Mouse (Mus musculus) heart, embryonic 10.5 days (tissue): ENCODE measurements around the gene Il1f10. TPM values are rescaled to one million over a fixed set of nuclear protein-coding genes. Genes with fewer than 3 reads are reported as not detected.

Experiments
- DNase-seq: peaks from one replicate; pipeline ENCODE4 v3.0.0-alpha.2; 2017; ENCODE audit warnings: low spot score
- H3K27ac ChIP-seq: fragments of 300-500 bp; sonication (generic); 2 replicates; pipeline ENCODE4 v1.5.1; 2016; ENCODE audit warnings: mild to moderate bottlenecking
- H3K27me3 ChIP-seq: fragments of 300-500 bp; sonication (generic); 2 replicates; pipeline ENCODE4 v1.6.1; 2016; ENCODE audit warnings: mild to moderate bottlenecking; ENCODE audit not compliant: poor library complexity, insufficient read depth, severe bottlenecking
- H3K36me3 ChIP-seq: fragments of 300-500 bp; sonication (generic); 2 replicates; pipeline ENCODE4 v1.6.1; 2016; ENCODE audit warnings: mild to moderate bottlenecking, moderate library complexity
- H3K4me1 ChIP-seq: fragments of 300-500 bp; sonication (generic); 2 replicates; pipeline ENCODE4 v1.6.1; 2016; ENCODE audit warnings: mild to moderate bottlenecking
- H3K4me3 ChIP-seq: fragments of 300-500 bp; sonication (generic); 2 replicates; pipeline ENCODE4 v1.5.1; 2016; ENCODE audit warnings: mild to moderate bottlenecking, moderate library complexity
- H3K9me3 ChIP-seq: fragments of 300-500 bp; sonication (generic); 2 replicates; pipeline ENCODE4 v1.6.1; 2016; ENCODE audit warnings: mild to moderate bottlenecking, moderate library complexity
- WGBS: fragments of 180-500 bp; shearing (Covaris S2); methylation state at CpG from one replicate; pipeline ENCODE4 v1.1.7; 2016; 5-methylcytosine and 5-hydroxymethylcytosine counted together
- polyA plus RNA-seq: library from polyadenylated mRNA; unstranded; fragments of >200 nt; fragmentation: Nextera tagmentation; extraction: Ambion mirVana; gene quantifications from 2 replicates; pipeline ENCODE4 v1.2.1, GENCODE M21; 2016

The Il1f10 gene
- not detected in 2 replicates for polyA plus RNA-seq

DNA sequence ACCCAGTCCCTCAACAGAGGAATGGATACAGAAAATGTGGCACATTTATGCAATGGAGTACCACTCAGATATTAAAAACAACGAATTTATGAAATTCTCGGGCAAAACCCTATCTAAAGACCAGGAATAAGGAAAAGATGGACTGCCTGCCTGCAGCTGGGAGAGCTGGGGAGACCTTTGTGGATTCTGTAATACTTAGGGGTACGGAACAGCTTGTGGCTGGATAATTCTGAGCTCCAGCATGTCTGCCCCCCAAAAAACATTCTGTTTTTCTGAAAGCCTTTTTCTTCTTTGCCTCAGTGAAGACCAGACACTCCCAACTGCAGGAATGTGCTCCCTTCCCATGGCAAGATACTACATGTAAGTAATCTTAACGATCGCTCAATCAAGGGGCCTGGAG lies at the start of gene Il1f10:
Gene Il1f10 (plus strand): TSS at position 301 of the 400 bp plus-strand sequence.
- no peaks in the 10 kb centered on the region for H3K9me3 ChIP-seq
- no peaks in the 10 kb centered on the region for H3K4me1 ChIP-seq
- WGBS: 76% methylated on average over 5 of the region's 5 CpGs
- no peak within 1 kb of the TSS for H3K27ac ChIP-seq
- no peak for DNase-seq
- no peaks in the 10 kb centered on the region for H3K27me3 ChIP-seq
- H3K36me3 ChIP-seq: no peaks in the 10 kb centered on the region
- H3K4me3 ChIP-seq: no peak within 1 kb of the TSS

DNA sequence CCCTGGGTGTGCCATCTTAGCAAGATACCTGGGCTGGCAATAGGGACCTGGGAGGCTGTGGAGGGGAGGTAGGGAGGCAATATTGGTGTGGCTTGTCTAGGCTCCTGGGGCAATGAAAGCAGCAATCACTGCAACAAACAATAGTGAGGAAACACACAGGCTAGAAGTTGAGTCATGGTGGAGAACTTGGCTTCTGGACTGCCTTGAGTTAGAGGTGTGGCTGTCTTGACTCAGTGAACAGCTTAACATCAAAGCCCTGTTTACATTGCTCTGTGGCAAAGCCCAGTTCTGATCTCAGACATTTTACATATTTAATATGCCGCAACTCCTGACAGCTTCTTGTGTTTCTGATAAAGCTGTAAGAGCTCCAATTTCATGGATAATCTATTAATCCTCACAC lies 23.5 kb upstream of the Il1f10 start:
- Histone ChIP-seq H3K9me3 (no peaks in the 10 kb centered on the region), H3K27me3 (no peaks in the 10 kb centered on the region), H3K27ac (no peak overlapping the region), H3K4me1 (no peaks in the 10 kb centered on the region), H3K4me3 (no peak overlapping the region), H3K36me3 (no peaks in the 10 kb centered on the region)
- no peak for DNase-seq
- 89% methylated on average over 1 of the region's 1 CpGs for WGBS

DNA sequence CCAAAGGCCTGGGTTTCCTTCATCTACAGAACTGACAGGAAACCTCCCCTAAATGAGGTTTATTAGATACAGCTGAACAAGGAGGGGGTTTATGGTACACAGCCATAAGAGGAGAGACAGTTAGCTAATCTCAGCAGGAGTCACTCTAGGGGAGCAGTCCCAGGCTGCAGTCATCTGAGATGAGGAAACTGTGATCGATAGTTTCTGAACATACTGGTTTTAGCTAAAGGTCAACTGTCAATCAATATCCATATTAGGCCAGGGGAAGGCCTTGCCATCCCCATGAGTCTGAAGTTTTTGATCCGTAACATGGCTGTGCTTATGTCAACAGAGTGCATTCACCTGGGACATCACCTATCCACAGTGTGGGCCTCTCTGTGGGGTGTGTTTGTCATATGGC lies 17.4 kb upstream of the Il1f10 start:
- no peaks in the 10 kb centered on the region for H3K4me1 ChIP-seq
- no peaks in the 10 kb centered on the region for H3K36me3 ChIP-seq
- H3K27me3 ChIP-seq: no peaks in the 10 kb centered on the region
- no peaks in the 10 kb centered on the region for H3K9me3 ChIP-seq
- DNase-seq: no peak
- WGBS: 82% methylated on average over 2 of the region's 2 CpGs
- no peak overlapping the region for H3K4me3 ChIP-seq
- H3K27ac ChIP-seq: no peak overlapping the region

DNA sequence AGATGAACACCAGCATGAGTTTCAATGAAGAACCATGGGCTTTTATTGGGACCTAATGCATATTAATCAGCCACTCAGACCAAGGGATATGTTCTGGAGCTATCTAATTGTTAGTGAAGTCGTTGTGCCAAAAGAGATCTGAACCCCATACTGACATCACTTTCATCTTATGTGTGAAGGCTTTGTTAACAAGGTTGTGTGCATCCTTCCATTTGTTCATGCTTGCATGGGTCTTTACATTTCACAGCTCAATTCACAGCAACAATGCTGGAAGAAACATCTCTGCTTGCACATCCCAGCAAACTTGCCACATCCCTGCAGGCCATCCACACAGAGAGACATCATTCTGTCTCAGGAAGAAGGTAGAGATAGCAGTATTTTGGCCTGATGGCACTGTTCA lies 15.8 kb upstream of the Il1f10 start:
- no peaks in the 10 kb centered on the region for H3K36me3 ChIP-seq
- no peaks in the 10 kb centered on the region for H3K4me1 ChIP-seq
- no peak for DNase-seq
- no peaks in the 10 kb centered on the region for H3K27me3 ChIP-seq
- no peaks in the 10 kb centered on the region for H3K9me3 ChIP-seq
- no peak overlapping the region for H3K4me3 ChIP-seq
- no peak overlapping the region for H3K27ac ChIP-seq
- WGBS: 57% methylated on average over 1 of the region's 1 CpGs

DNA sequence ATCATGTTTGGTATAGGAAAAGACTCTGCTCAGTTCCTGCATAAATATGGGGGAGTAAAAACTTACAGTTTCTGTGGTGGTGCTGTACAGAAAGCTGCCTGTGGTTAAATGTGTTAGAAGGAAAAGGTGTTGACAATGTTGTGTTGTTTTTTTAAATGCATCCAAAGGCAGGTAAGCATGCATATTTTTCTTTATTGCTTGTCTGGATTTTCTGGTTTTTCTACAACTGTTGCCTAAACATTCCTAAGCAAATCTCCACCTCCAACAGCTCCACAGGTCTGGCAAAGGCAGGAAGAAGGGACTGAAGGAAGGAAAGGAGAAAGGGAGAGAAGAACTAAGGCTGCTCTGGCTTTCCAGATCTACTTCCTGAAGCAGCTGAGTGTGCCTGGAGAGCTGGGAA lies 14.3 kb upstream of the Il1f10 start, which contains the start of gene Il1f5:
Gene Il1f5 (plus strand): TSS at position 301 of the 400 bp plus-strand sequence.
- H3K36me3 ChIP-seq: no peaks in the 10 kb centered on the region
- no peak for DNase-seq
- H3K4me1 ChIP-seq: no peaks in the 10 kb centered on the region
- H3K4me3 ChIP-seq: no peak within 1 kb of the TSS
- H3K27ac ChIP-seq: no peak within 1 kb of the TSS
- H3K27me3 ChIP-seq: no peaks in the 10 kb centered on the region
- no peaks in the 10 kb centered on the region for H3K9me3 ChIP-seq

DNA sequence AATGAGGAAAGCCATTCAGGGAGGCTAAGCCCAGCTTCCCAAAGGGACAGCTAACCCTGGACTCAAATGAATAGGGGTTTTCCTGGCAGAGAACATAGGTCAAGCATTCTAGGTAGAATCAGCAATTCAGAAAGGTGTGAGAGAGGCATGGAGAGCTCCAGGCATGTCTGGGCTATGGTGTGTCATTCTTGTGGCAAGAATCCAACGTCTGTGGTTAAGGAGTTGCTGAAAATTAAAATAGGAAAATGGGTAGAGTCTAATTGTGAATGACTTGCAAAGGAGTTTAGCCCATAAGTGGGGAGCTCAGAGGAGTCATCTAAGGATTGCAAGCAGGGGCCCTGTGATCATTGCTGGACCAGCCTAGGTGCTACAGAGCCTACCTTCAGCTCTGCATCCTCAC lies 3.6 kb downstream of the Il1f10 start:
- H3K4me1 ChIP-seq: no peaks in the 10 kb centered on the region
- WGBS: 33% methylated on average over 1 of the region's 1 CpGs
- no peak for DNase-seq
- H3K36me3 ChIP-seq: no peaks in the 10 kb centered on the region
- H3K4me3 ChIP-seq: no peak overlapping the region
- H3K9me3 ChIP-seq: no peaks in the 10 kb centered on the region
- no peaks in the 10 kb centered on the region for H3K27me3 ChIP-seq
- no peak overlapping the region for H3K27ac ChIP-seq

DNA sequence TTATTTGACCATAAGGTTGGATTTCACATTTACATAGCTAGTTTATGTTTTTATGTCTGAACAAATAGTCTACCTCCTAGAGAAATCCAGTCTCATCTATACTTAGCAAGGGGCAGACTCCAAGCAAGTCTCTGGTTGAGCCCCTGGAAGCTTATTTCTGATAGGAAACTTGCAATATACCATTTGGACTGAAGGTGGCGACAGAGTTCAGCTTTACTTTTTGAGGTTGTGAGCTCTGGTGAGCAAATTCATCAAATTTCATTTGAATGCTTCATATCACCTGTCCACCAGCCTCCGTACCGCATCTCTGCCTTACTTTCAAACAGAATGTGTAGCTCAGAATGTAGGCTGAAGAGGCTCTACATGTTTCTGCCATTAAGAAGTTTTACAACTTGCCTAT lies 5.8 kb downstream of the Il1f10 start:
- no peaks in the 10 kb centered on the region for H3K36me3 ChIP-seq
- H3K4me3 ChIP-seq: no peak overlapping the region
- no peak overlapping the region for H3K27ac ChIP-seq
- H3K27me3 ChIP-seq: no peaks in the 10 kb centered on the region
- 9% methylated on average over 3 of the region's 3 CpGs for WGBS
- no peak for DNase-seq
- no peaks in the 10 kb centered on the region for H3K4me1 ChIP-seq
- no peaks in the 10 kb centered on the region for H3K9me3 ChIP-seq

DNA sequence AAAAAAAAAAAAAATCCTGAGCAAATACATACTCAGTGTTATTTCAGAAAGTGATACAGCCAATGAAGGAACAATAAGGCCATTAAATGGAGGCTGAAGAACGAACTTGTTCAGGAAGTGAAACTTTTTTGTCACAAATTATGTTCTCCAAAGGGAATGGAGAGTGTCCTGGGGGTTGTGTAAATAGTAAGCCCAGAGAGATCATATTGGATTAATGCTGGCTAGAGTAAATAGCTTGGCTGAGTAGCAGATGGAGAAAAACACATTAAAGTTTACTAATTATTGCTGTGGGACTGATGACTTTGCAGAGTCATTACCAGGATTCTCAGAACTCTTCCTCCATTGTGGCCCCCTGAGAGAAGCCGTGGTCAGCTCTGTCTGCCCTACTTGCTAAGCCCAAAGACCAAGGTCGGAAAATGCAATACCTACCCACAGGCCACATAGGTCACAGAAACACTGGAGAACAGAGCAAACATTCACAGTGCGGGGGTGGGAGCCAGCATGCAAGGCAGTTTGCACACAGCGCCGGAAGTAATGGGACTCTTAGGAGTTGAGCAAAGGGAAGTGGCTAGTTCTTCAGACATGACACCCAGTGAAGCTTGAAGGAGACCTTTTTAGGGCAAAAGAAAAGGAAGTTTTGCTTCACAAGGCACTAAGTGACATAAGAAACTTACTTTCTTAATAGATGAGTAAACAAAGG lies 20.5 kb downstream of the Il1f10 start:
- H3K36me3 ChIP-seq: no peaks in the 10 kb centered on the region
- no peaks in the 10 kb centered on the region for H3K9me3 ChIP-seq
- H3K4me1 ChIP-seq: no peaks in the 10 kb centered on the region
- no peak overlapping the region for H3K27ac ChIP-seq
- 73% methylated on average over 6 of the region's 6 CpGs for WGBS
- no peaks in the 10 kb centered on the region for H3K27me3 ChIP-seq
- no peak for DNase-seq
- no peak overlapping the region for H3K4me3 ChIP-seq

DNA sequence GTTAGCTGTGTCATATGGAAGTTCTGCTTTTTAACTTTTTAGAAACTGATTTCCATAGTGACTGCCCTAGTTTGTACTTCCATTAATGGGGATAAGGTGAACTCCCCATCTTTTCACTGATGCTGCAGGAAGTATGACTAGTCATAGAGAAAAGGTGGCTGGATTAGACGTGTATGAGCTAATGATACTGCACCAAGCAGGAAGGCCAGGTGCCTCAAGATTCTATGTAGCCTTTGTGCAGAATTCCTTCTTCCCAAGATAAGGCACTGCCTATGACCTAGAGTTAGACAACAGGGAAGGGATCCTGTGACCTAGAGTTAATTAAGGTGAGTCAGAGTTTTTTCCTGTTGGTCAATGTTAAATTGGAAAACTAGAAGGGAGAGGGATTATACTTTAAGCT lies 25.9 kb downstream of the Il1f10 start:
- Histone ChIP-seq H3K4me3 (no peak overlapping the region), H3K9me3 (no peaks in the 10 kb centered on the region), H3K4me1 (no peaks in the 10 kb centered on the region), H3K27me3 (no peaks in the 10 kb centered on the region), H3K27ac (no peak overlapping the region), H3K36me3 (no peaks in the 10 kb centered on the region)
- 82% methylated on average over 1 of the region's 1 CpGs for WGBS
- DNase-seq: no peak

DNA sequence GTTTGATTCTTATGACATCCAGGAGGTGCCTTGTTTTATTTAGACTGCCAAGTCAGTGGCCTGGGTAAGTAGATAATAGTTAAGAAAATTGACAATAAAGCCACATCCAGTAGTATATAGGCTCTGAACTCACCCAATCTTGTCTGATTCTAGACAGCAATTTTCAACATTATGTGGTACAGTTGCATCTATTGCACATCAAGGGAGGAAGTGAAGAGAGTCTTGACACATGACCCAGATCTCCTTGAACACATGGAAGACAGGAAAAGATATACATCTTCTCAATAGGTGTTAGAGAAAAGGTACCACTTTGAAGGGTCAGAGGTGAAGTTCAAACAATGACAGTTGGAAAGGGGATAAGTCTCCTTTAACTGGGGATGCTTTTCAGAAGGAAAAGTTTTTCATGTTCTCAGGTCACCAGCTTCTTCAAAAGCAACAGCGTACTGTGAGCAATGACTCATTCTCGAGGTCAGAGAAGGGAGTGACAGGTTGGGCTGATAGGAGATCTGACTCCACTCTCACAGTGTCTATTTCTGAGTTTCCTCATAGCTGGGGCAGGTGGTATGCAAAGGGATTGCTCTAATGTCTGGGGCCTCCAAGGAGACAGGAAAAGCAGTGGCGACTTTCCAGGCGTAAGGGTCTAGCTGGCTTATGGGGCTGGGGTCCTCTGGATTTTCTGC lies 27.1 kb downstream of the Il1f10 start:
- Histone ChIP-seq H3K4me3 (no peak overlapping the region), H3K4me1 (no peaks in the 10 kb centered on the region), H3K9me3 (no peaks in the 10 kb centered on the region), H3K36me3 (no peaks in the 10 kb centered on the region), H3K27ac (no peak overlapping the region), H3K27me3 (no peaks in the 10 kb centered on the region)
- 53% methylated on average over 4 of the region's 4 CpGs for WGBS
- no peak for DNase-seq

DNA sequence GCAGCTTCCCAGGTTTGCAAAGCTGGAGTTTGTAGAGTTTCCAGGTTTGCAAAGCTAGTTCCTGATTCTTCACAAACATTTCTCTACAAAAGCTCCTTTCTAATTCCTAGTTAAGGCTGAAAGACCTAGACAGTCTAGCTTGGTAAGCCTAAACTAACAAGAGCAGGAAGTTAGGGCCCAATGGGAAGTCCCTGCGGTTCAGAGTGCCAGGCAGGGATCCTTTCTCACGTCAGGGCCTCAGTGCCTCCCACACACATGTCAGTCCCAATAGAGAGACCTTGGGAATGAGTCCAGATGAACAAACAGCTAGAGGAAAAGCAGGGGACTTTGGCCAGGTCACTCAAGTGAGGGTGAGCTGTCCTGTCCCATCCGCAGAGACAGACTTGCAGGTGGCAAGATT lies 44.3 kb downstream of the Il1f10 start:
- H3K27ac ChIP-seq: no peak overlapping the region
- DNase-seq: no peak
- 43% methylated on average over 3 of the region's 3 CpGs for WGBS

DNA sequence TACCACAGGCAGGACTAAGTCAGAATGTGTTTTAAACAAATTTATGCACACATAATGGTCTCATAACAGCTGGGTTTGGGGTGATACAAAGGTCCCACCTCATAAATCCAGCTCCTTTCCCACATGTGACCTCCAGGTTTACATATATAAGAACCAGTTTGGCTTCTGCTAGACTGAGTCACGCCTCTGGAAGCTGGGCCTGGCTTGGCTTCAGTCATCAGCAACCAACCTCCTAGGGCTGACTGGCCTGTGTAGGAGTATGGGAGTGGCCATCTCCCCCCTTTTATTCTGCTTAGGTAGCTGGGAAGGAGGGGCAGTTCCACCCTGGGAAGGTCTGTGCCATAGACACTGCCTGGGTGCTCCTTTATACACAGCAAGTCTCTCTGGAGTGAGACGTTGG lies 45.5 kb downstream of the Il1f10 start, which contains the start of gene Il1rn:
Gene Il1rn (plus strand): TSS at position 309 of the 400 bp plus-strand sequence.
- Histone ChIP-seq H3K27ac (no peak within 1 kb of the TSS), H3K36me3 (no peaks in the 10 kb centered on the region), H3K27me3 (no peaks in the 10 kb centered on the region), H3K4me1 (0 out of 2 replicates have a peak, but pooled peaks cover 8% of the 10 kb centered on the region), H3K9me3 (no peaks in the 10 kb centered on the region), H3K4me3 (no peak within 1 kb of the TSS)
- DNase-seq: no peak
- 79% methylated on average over 2 of the region's 2 CpGs for WGBS

More for the DNA sequence above, 44.3 kb downstream of the Il1f10 start:
- H3K36me3 ChIP-seq: no peaks in the 10 kb centered on the region
- no peak overlapping the region for H3K4me3 ChIP-seq
- no peaks in the 10 kb centered on the region for H3K9me3 ChIP-seq
- no peaks in the 10 kb centered on the region for H3K27me3 ChIP-seq
- H3K4me1 ChIP-seq: 0 out of 2 replicates have a peak, but pooled peaks cover 8% of the 10 kb centered on the region

DNA sequence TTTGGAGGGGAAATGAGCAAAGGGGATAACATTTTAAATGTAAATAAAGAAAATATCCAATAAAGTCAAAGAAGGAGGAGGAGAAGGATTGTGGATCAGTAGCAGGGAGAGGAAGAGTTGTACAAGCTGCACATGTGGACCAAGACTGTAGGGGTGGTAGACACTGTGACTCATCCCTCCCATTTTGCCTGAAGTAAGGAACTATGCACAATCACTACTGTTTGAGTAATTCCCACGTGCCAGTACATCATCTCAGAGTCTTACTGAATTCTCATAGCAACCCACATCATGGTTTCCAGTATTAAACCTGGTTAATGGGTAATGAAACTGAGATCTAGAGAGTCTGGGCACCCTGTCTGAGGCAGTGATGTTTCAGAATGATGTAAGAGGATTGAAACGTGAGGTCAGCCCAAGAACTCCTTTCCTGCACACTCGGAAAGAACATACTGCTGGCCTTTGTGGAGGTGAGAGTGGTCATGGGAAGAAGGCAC lies 50.4 kb downstream of the Il1f10 start:
- 61% methylated on average over 3 of the region's 3 CpGs for WGBS
- Histone ChIP-seq H3K4me3 (no peak overlapping the region), H3K36me3 (no peaks in the 10 kb centered on the region), H3K27ac (no peak overlapping the region), H3K9me3 (no peaks in the 10 kb centered on the region), H3K27me3 (no peaks in the 10 kb centered on the region), H3K4me1 (no peaks in the 10 kb centered on the region; the same call in 1 of the 2 replicates)
- no peak for DNase-seq
